Mouse (Mus musculus) hindbrain, embryonic 10.5 days (tissue): ENCODE data around the gene Eif4a2. TPM values are rescaled to one million over a fixed set of nuclear protein-coding genes. Genes with fewer than 3 reads are reported as not detected.
"Not testable (repeated sequence)": the region's sequence is repeated elsewhere in the genome, so short reads cannot be mapped to it uniquely, and the experiment has no call there.

Source experiments
- DNase-seq: peaks from one replicate; pipeline ENCODE4 v3.0.0-alpha.2; 2017; ENCODE audit warnings: low spot score
- H3K27ac ChIP-seq: fragments of 300-500 bp; sonication (generic); 2 replicates; pipeline ENCODE4 v1.5.1; 2016; ENCODE audit warnings: mild to moderate bottlenecking, moderate library complexity
- H3K27me3 ChIP-seq: fragments of 300-500 bp; sonication (generic); 2 replicates; pipeline ENCODE4 v1.6.1; 2016; ENCODE audit warnings: mild to moderate bottlenecking; ENCODE audit not compliant: poor library complexity, insufficient read depth, severe bottlenecking
- H3K36me3 ChIP-seq: fragments of 300-500 bp; sonication (generic); 2 replicates; pipeline ENCODE4 v1.6.1; 2016; ENCODE audit warnings: mild to moderate bottlenecking, moderate library complexity
- H3K4me1 ChIP-seq: fragments of 300-500 bp; sonication (generic); replicated peaks from 2 replicates; pipeline ENCODE4 v1.6.1; 2016; ENCODE audit warnings: mild to moderate bottlenecking
- H3K4me3 ChIP-seq: fragments of 300-500 bp; sonication (generic); 2 replicates; pipeline ENCODE4 v1.5.1; 2016; ENCODE audit warnings: mild to moderate bottlenecking, moderate library complexity
- H3K9me3 ChIP-seq: fragments of 300-500 bp; sonication (generic); 2 replicates; pipeline ENCODE4 v1.6.1; 2016; ENCODE audit warnings: mild to moderate bottlenecking, moderate library complexity
- WGBS: fragments of 180-500 bp; shearing (Covaris S2); methylation state at CpG from one replicate; pipeline ENCODE4 v1.1.7; 2016; 5-methylcytosine and 5-hydroxymethylcytosine counted together
- polyA plus RNA-seq: library from polyadenylated mRNA; unstranded; fragments of >200 nt; fragmentation: Nextera tagmentation; extraction: Ambion mirVana; gene quantifications from 2 replicates; pipeline ENCODE4 v1.2.1, GENCODE M21; 2016

Gene Eif4a2
- 133 and 157 TPM in 2 replicates for polyA plus RNA-seq

GRCm38 (mm10) chr16:23107231-23107942, at the start of gene Eif4a2:
Gene Eif4a2, plus strand, starts transcription at chr16:23107444.
- under 1% methylated on average over 71 of the region's 71 CpGs for WGBS
- Histone ChIP-seq H3K4me1 (peaks cover 27% of the 10 kb centered on the region), H3K27ac (peak within 1 kb of the TSS; percentile 99), H3K9me3 (no peaks in the 10 kb centered on the region), H3K4me3 (peak within 1 kb of the TSS; percentile 98), H3K36me3 (peaks cover 44% of the 10 kb centered on the region), H3K27me3 (no peaks in the 10 kb centered on the region)
- peak; percentile 89 for DNase-seq

- not testable (repeated sequence) for H3K4me3 ChIP-seq, H3K4me1 ChIP-seq, H3K27me3 ChIP-seq, DNase-seq, H3K9me3 ChIP-seq, H3K36me3 ChIP-seq, H3K27ac ChIP-seq
- WGBS, result 93% methylated on average over 1 of the region's 1 CpGs
These were observed 49.4 kb upstream of the Eif4a2 start, which contains the start of gene Kng1 for GRCm38 (mm10) chr16:23057668-23058447. Gene Kng1, plus strand, starts transcription at chr16:23057865.

- DNase-seq, H3K4me3 ChIP-seq, H3K4me1 ChIP-seq, H3K36me3 ChIP-seq, H3K27ac ChIP-seq, H3K27me3 ChIP-seq, H3K9me3 ChIP-seq: not testable (repeated sequence)
- 76% methylated on average over 4 of the region's 4 CpGs for WGBS
These were observed 47.6 kb upstream of the Eif4a2 start for GRCm38 (mm10) chr16:23059630-23060029.

- not testable (repeated sequence) for H3K9me3 ChIP-seq, DNase-seq
- WGBS, result 82% methylated on average over 5 of the region's 5 CpGs
These were observed 46.4 kb upstream of the Eif4a2 start for GRCm38 (mm10) chr16:23060781-23061325.

GRCm38 (mm10) chr16:23077516-23077915, 29.7 kb upstream of the Eif4a2 start:
- not testable (repeated sequence) for H3K27me3 ChIP-seq, H3K27ac ChIP-seq, H3K36me3 ChIP-seq, H3K9me3 ChIP-seq, H3K4me1 ChIP-seq, H3K4me3 ChIP-seq, DNase-seq
- 85% methylated on average over 6 of the region's 6 CpGs for WGBS

More at GRCm38 (mm10) chr16:23060781-23061325, 46.4 kb upstream of the Eif4a2 start:
- H3K36me3 ChIP-seq, H3K27me3 ChIP-seq, H3K4me1 ChIP-seq, H3K4me3 ChIP-seq, H3K27ac ChIP-seq: not testable (repeated sequence)

- H3K4me1 ChIP-seq, H3K27me3 ChIP-seq, H3K27ac ChIP-seq, H3K9me3 ChIP-seq, DNase-seq, H3K4me3 ChIP-seq, H3K36me3 ChIP-seq: not testable (repeated sequence)
- 86% methylated on average over 8 of the region's 8 CpGs for WGBS
These were observed 20.1 kb upstream of the Eif4a2 start for GRCm38 (mm10) chr16:23087159-23087558.

GRCm38 (mm10) chr16:23087712-23088111, 19.5 kb upstream of the Eif4a2 start:
- not testable (repeated sequence) for H3K27ac ChIP-seq, DNase-seq, H3K36me3 ChIP-seq, H3K9me3 ChIP-seq, H3K27me3 ChIP-seq, H3K4me3 ChIP-seq, H3K4me1 ChIP-seq
- 65% methylated on average over 4 of the region's 4 CpGs for WGBS

GRCm38 (mm10) chr16:23088491-23088890, 18.8 kb upstream of the Eif4a2 start:
- not testable (repeated sequence) for H3K36me3 ChIP-seq, H3K27ac ChIP-seq, H3K9me3 ChIP-seq, H3K27me3 ChIP-seq, H3K4me3 ChIP-seq, H3K4me1 ChIP-seq, DNase-seq
- WGBS, result 83% methylated on average over 1 of the region's 1 CpGs

GRCm38 (mm10) chr16:23091345-23091744, 15.9 kb upstream of the Eif4a2 start:
- not testable (repeated sequence) for DNase-seq, H3K4me1 ChIP-seq, H3K9me3 ChIP-seq, H3K27ac ChIP-seq, H3K27me3 ChIP-seq, H3K4me3 ChIP-seq, H3K36me3 ChIP-seq

GRCm38 (mm10) chr16:23093321-23093953, 13.8 kb upstream of the Eif4a2 start:
- Histone ChIP-seq H3K4me3 (no peak overlapping the region), H3K4me1 (no peaks in the 10 kb centered on the region), H3K36me3 (no peaks in the 10 kb centered on the region), H3K27ac (no peak overlapping the region), H3K27me3 (no peaks in the 10 kb centered on the region), H3K9me3 (no peaks in the 10 kb centered on the region)
- 83% methylated on average over 13 of the region's 13 CpGs for WGBS
- no peak for DNase-seq

- peaks cover under 1% of the 10 kb centered on the region; the same call in 1 of the 2 replicates for H3K27me3 ChIP-seq
- H3K9me3 ChIP-seq, result no peaks in the 10 kb centered on the region
- H3K27ac ChIP-seq, result no peak overlapping the region
- 94% methylated on average over 6 of the region's 6 CpGs for WGBS
- DNase-seq, result no peak
- no peaks in the 10 kb centered on the region for H3K36me3 ChIP-seq
- no peaks in the 10 kb centered on the region for H3K4me1 ChIP-seq
- no peak overlapping the region for H3K4me3 ChIP-seq
These were observed 13.1 kb upstream of the Eif4a2 start for GRCm38 (mm10) chr16:23094136-23094535.

- H3K9me3 ChIP-seq, H3K27ac ChIP-seq, H3K4me3 ChIP-seq, H3K36me3 ChIP-seq, DNase-seq: not testable (repeated sequence)
- H3K27me3 ChIP-seq, result peaks cover 14% of the 10 kb centered on the region
- H3K4me1 ChIP-seq, result peaks cover 14% of the 10 kb centered on the region
- 92% methylated on average over 5 of the region's 5 CpGs for whole genome bisulfite sequencing
These were observed 11.7 kb upstream of the Eif4a2 start for GRCm38 (mm10) chr16:23095581-23095980.

- not testable (repeated sequence) for H3K9me3 ChIP-seq, H3K36me3 ChIP-seq, H3K4me3 ChIP-seq, DNase-seq, H3K27ac ChIP-seq
- 93% methylated on average over 1 of the region's 1 CpGs for WGBS
- Histone ChIP-seq H3K4me1 (peaks cover 17% of the 10 kb centered on the region), H3K27me3 (peaks cover 18% of the 10 kb centered on the region)
These were observed 10.4 kb upstream of the Eif4a2 start for GRCm38 (mm10) chr16:23096886-23097285.
